Mouse (Mus musculus): Measurements from ENCODE around the gene Ankrd55.

- no peak for TF ChIP-seq CHD2 (IDR thresholded peaks at IDR 0.05; ENCODE audit: low read depth, low read length)
- TF ChIP-seq MAFK (IDR thresholded peaks at IDR 0.05; ENCODE audit: insufficient read depth, low read depth, low read length), result no peak
Observed at GRCm38 (mm10) chr13:112241431-112241830, 46.8 kb upstream of the Ankrd55 start.
